Mouse (Mus musculus) bone marrow, adult 2 months (tissue): ENCODE measurements at regions not wholly inside any gene's neighbourhood (a gene's known extent, or its start where the extent isn't known, plus 50 kb on each side); places are given as distances from the start of the nearest gene placed in this dataset.
A peak's percentile ranks its signal among the peaks of the same experiment; 100 is the strongest.

Experiments used
- CTCF ChIP-seq: fragments of 200-500 bp; IDR thresholded peaks from 2 replicates; pipeline ENCODE4 v1.5.1; 2011; ENCODE audit warnings: low read length, control low read depth; ENCODE audit not compliant: control insufficient read depth, insufficient read depth
- POLR2A ChIP-seq: fragments of 200-500 bp; IDR thresholded peaks from 2 replicates; pipeline ENCODE4 v1.6.1; 2011; ENCODE audit warnings: low read depth, mild to moderate bottlenecking, control low read depth, low read length, borderline replicate concordance; ENCODE audit not compliant: control insufficient read depth

GRCm38 (mm10) chr9:115623948-115624347 is 285.3 kb upstream of the Gadl1 start:
- TF ChIP-seq POLR2A (no peak), CTCF (0 out of 2 replicates have a peak, but pooled peaks have one; percentile 11)
